Mouse (Mus musculus) embryonic facial prominence, embryonic 11.5 days (tissue): ENCODE measurements at regions not wholly inside any gene's neighbourhood (a gene's known extent, or its start where the extent isn't known, plus 50 kb on each side); places are given as distances from the start of the nearest gene placed in this dataset.

Experiments used
- ATAC-seq: fragments of 200-750 bp; cut with Nextera tagmentation; replicated peaks from 2 replicates; pipeline ENCODE4 v1.8.0; 2017; ENCODE audit warnings: low read depth; ENCODE audit not compliant: insufficient number of reproducible peaks, low FRiP score, low TSS enrichment
- DNase-seq: peaks from one replicate; pipeline ENCODE4 v3.0.0-alpha.2; 2015; ENCODE audit warnings: low spot score
- H3K27ac ChIP-seq: fragments of 300-500 bp; sonication (generic); replicated peaks from 2 replicates; pipeline ENCODE4 v1.5.1; 2014; ENCODE audit warnings: mild to moderate bottlenecking, low read depth, low read length, control low read depth
- H3K27me3 ChIP-seq: fragments of 300-500 bp; sonication (generic); 2 replicates; pipeline ENCODE4 v1.6.1; 2014; ENCODE audit warnings: mild to moderate bottlenecking, low read length, moderate library complexity, mixed read lengths; ENCODE audit not compliant: control insufficient read depth, insufficient read depth
- H3K36me3 ChIP-seq: fragments of 300-500 bp; sonication (generic); replicated peaks from 2 replicates; pipeline ENCODE4 v1.6.1; 2014; ENCODE audit warnings: low read depth, mild to moderate bottlenecking, low read length, moderate library complexity, mixed read lengths; ENCODE audit not compliant: control insufficient read depth, insufficient read depth
- H3K4me1 ChIP-seq: fragments of 300-500 bp; sonication (generic); 2 replicates; pipeline ENCODE4 v1.6.1; 2014; ENCODE audit warnings: low read length, mixed read lengths; ENCODE audit not compliant: control insufficient read depth, insufficient read depth
- H3K4me2 ChIP-seq: fragments of 300-500 bp; sonication (generic); 2 replicates; pipeline ENCODE4 v1.6.1; 2014; ENCODE audit warnings: low read depth, mild to moderate bottlenecking, control low read depth, low read length, moderate library complexity
- H3K4me3 ChIP-seq: fragments of 300-500 bp; sonication (generic); 2 replicates; pipeline ENCODE4 v1.5.1; 2014; ENCODE audit warnings: low read depth, low read length, control low read depth
- H3K9ac ChIP-seq: fragments of 300-500 bp; sonication (generic); replicated peaks from 2 replicates; pipeline ENCODE4 v1.6.1; 2014; ENCODE audit warnings: mild to moderate bottlenecking, control low read depth, low read length
- H3K9me3 ChIP-seq: fragments of 300-500 bp; sonication (generic); replicated peaks from 2 replicates; pipeline ENCODE4 v1.6.1; 2016; ENCODE audit warnings: mild to moderate bottlenecking, low read length, inconsistent platforms, mixed read lengths; ENCODE audit not compliant: control insufficient read depth
- WGBS: fragments of 180-500 bp; shearing (Covaris S2); extraction: QIAGEN DNeasy Blood & Tissue Kit; methylation state at CpG from one replicate; pipeline ENCODE4 v1.1.7; 2014; 5-methylcytosine and 5-hydroxymethylcytosine counted together

DNA sequence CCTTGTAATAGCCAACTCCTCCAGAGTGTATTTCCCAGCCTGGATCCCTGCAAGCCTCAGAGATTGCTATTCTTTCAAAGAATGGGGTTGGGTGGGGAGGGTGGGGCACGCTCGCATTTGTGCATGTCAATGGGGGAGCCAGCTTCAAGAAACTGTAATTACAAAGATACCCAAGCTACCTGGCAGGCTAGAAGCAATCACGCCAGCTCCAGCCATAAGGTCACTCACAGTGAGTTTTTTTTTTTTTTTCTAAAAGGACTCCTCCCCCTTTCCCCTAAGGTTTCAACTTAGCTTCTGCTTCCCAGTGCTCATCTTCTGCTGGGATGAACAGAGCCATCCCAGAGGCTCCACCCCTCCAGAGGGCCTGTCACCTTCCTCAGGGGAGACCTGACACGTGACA lies 77.0 kb upstream of the Ajap1 start:
- Histone ChIP-seq H3K27ac (no peak overlapping the region), H3K9me3 (no peaks in the 10 kb centered on the region), H3K4me2 (no peak overlapping the region), H3K4me1 (no peaks in the 10 kb centered on the region), H3K4me3 (no peak overlapping the region), H3K27me3 (no peaks in the 10 kb centered on the region), H3K36me3 (no peaks in the 10 kb centered on the region), H3K9ac (no peak overlapping the region)
- WGBS: 68% methylated on average over 4 of the region's 4 CpGs
- DNase-seq (no peak), ATAC-seq (no peak)

DNA sequence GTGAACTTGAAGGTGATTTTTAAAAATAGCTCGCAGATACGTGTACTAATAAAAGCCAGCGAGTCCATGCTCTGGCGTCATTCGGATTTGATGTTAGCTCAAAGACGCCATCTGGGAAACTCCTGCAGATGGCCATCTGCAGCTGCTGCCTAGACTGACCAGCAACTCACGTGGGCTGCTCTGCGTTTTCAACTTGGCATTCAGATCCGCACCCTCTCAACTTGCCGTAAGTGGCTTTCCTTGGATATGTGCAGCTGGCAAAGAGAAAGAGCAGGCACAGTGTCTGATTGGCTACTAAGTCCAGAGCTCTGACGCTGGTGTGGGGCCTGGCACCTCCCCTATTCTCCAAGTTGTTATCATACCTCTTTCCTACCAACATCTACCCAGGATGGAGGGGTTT lies 77.6 kb upstream of the Ajap1 start:
- WGBS: 77% methylated on average over 11 of the region's 11 CpGs
- no peak overlapping the region for H3K27ac ChIP-seq
- no peaks in the 10 kb centered on the region for H3K9me3 ChIP-seq
- no peaks in the 10 kb centered on the region for H3K36me3 ChIP-seq
- no peaks in the 10 kb centered on the region for H3K27me3 ChIP-seq
- no peak overlapping the region for H3K4me3 ChIP-seq
- no peak overlapping the region for H3K4me2 ChIP-seq
- DNase-seq (no peak), ATAC-seq (no peak)
- H3K9ac ChIP-seq: no peak overlapping the region
- H3K4me1 ChIP-seq: no peaks in the 10 kb centered on the region

- H3K4me1 ChIP-seq: no peaks in the 10 kb centered on the region
- DNase-seq (no peak), ATAC-seq (no peak)
- 49% methylated on average over 6 of the region's 6 CpGs for WGBS
- H3K27ac ChIP-seq: no peak overlapping the region
- H3K27me3 ChIP-seq: no peaks in the 10 kb centered on the region
- no peak overlapping the region for H3K4me3 ChIP-seq
- H3K9ac ChIP-seq: no peak overlapping the region
- no peaks in the 10 kb centered on the region for H3K36me3 ChIP-seq
- H3K9me3 ChIP-seq: no peaks in the 10 kb centered on the region
- H3K4me2 ChIP-seq: no peak overlapping the region
Observed at GRCm38 (mm10) chr4:153560956-153561355, 78.3 kb upstream of the Ajap1 start.

DNA sequence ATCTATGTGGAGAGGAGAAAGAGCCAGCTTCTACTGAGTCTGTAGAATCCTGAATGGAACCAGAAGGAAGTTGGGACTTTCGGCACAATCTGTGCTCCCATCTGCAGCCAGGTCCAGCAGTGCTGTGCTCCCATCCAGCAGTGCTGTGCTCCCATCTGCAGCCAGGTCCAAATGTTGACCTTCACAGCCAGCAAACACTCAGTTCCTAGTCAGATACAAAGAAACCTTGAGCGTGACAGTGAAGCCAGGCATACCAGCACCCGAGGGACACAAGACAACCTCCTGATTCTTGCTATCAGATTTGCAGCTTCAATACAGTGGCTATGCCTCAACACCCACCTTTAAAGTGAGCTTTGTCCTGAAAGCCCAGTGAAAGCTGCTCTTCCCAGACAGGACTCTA lies 79.4 kb upstream of the Ajap1 start:
- WGBS: 88% methylated on average over 3 of the region's 3 CpGs
- Histone ChIP-seq H3K9me3 (no peaks in the 10 kb centered on the region), H3K4me3 (no peak overlapping the region), H3K9ac (no peak overlapping the region), H3K27ac (no peak overlapping the region), H3K36me3 (no peaks in the 10 kb centered on the region), H3K4me2 (no peak overlapping the region), H3K4me1 (no peaks in the 10 kb centered on the region), H3K27me3 (no peaks in the 10 kb centered on the region)
- no peak for ATAC-seq
- DNase-seq: no peak

DNA sequence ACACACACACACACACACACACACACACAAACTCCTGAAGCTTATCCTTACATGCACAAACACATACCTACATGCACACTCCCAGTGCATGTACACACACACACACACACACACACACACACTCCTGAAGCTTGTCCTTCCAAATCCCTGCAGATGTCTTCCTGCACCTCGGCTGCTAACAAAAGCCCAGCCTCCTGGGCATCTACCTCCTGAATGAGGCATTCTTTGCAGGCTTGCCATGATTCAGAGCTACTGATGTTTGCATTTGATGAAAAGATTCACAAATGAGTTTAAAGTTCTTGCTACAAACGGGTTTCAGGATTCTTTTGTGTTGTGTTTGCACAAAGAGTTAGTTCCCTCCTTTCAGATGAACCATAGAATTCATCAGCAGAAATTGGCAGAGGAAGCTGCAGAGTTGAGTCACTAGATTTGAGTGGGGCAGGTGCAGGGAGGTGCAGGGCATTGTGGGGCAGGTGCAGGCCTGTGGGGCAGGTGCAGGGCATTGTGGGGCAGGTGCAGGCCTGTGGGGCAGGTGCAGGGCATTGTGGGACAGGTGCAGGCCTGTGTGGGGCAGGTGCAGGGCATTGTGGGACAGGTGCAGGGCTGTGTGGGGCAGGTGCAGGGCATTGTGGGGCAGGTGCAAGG lies 84.8 kb upstream of the Ajap1 start:
- no peak overlapping the region for H3K9ac ChIP-seq
- H3K4me3 ChIP-seq: no peak overlapping the region
- 29% methylated on average over 2 of the region's 2 CpGs for WGBS
- H3K4me2 ChIP-seq: no peak overlapping the region
- no peaks in the 10 kb centered on the region for H3K4me1 ChIP-seq
- ATAC-seq: no peak
- H3K27me3 ChIP-seq: no peaks in the 10 kb centered on the region
- H3K9me3 ChIP-seq: no peaks in the 10 kb centered on the region
- H3K27ac ChIP-seq: no peak overlapping the region
- H3K36me3 ChIP-seq: no peaks in the 10 kb centered on the region
- DNase-seq: no peak

- 57% methylated on average over 9 of the region's 9 CpGs for WGBS
- Histone ChIP-seq H3K4me1 (no peaks in the 10 kb centered on the region), H3K36me3 (no peaks in the 10 kb centered on the region), H3K4me3 (no peak overlapping the region), H3K4me2 (no peak overlapping the region), H3K27me3 (no peaks in the 10 kb centered on the region), H3K9ac (no peak overlapping the region), H3K9me3 (no peaks in the 10 kb centered on the region), H3K27ac (no peak overlapping the region)
- no peak for ATAC-seq
- DNase-seq: no peak
Observed at GRCm38 (mm10) chr4:153573180-153573769, 90.7 kb upstream of the Ajap1 start.

GRCm38 (mm10) chr4:153593291-153593690 lies 110.7 kb upstream of the Ajap1 start:
- Histone ChIP-seq H3K27me3 (no peaks in the 10 kb centered on the region), H3K27ac (no peak overlapping the region), H3K36me3 (no peaks in the 10 kb centered on the region), H3K4me1 (no peaks in the 10 kb centered on the region; the same call in 1 of the 2 replicates), H3K4me3 (no peak overlapping the region), H3K9me3 (no peaks in the 10 kb centered on the region), H3K4me2 (no peak overlapping the region), H3K9ac (no peak overlapping the region; the same call in 1 of the 2 replicates)
- DNase-seq (peak; percentile 75), ATAC-seq (0 out of 2 replicates have a peak, but pooled peaks have one; percentile 40)
- WGBS: 47% methylated on average over 11 of the region's 11 CpGs

GRCm38 (mm10) chr4:153599794-153600370 lies 117.3 kb upstream of the Ajap1 start:
- ATAC-seq (no peak), DNase-seq (peak; percentile 10)
- Histone ChIP-seq H3K4me3 (no peak overlapping the region), H3K4me1 (no peaks in the 10 kb centered on the region), H3K9me3 (no peaks in the 10 kb centered on the region), H3K9ac (no peak overlapping the region), H3K27me3 (no peaks in the 10 kb centered on the region), H3K4me2 (no peak overlapping the region), H3K27ac (no peak overlapping the region), H3K36me3 (no peaks in the 10 kb centered on the region)
- 77% methylated on average over 11 of the region's 11 CpGs for WGBS
